Mouse (Mus musculus) frontal cortex, adult (tissue): ENCODE measurements around the gene Cnpy1.

Source experiments
- ATAC-seq: cut with Nextera tagmentation; 2 replicates; pipeline ENCODE4 v1.9.2; 2017; ENCODE audit warnings: mild to moderate bottlenecking, moderate library complexity, mixed read lengths; ENCODE audit not compliant: low TSS enrichment

Gene Cnpy1

GRCm38 (mm10) chr5:28239829-28240228, 5.8 kb downstream of the Cnpy1 start:
- ATAC-seq: no peak

GRCm38 (mm10) chr5:28238876-28239275, 6.7 kb downstream of the Cnpy1 start:
- ATAC-seq: no peak

- ATAC-seq: no peak
Measured at GRCm38 (mm10) chr5:28238152-28238551, 7.5 kb downstream of the Cnpy1 start.

GRCm38 (mm10) chr5:28237715-28238114, 7.9 kb downstream of the Cnpy1 start:
- no peak for ATAC-seq

- no peak for ATAC-seq
Measured at GRCm38 (mm10) chr5:28237055-28237454, 8.6 kb downstream of the Cnpy1 start.

- ATAC-seq: no peak
Measured at GRCm38 (mm10) chr5:28236098-28236497, 9.5 kb downstream of the Cnpy1 start.

GRCm38 (mm10) chr5:28232101-28232500, 13.5 kb downstream of the Cnpy1 start:
- no peak for ATAC-seq

- ATAC-seq: no peak
Measured at GRCm38 (mm10) chr5:28219596-28219995, 26.0 kb downstream of the Cnpy1 start.

GRCm38 (mm10) chr5:28213441-28213840, 32.2 kb downstream of the Cnpy1 start:
- ATAC-seq: no peak

- no peak for ATAC-seq
Measured at GRCm38 (mm10) chr5:28211651-28212310, 33.8 kb downstream of the Cnpy1 start.

GRCm38 (mm10) chr5:28210591-28211550, 34.7 kb downstream of the Cnpy1 start:
- no peak for ATAC-seq

GRCm38 (mm10) chr5:28209549-28210431, 35.8 kb downstream of the Cnpy1 start:
- no peak for ATAC-seq

GRCm38 (mm10) chr5:28208726-28209520, 36.7 kb downstream of the Cnpy1 start:
- ATAC-seq: no peak

- ATAC-seq: no peak
Measured at GRCm38 (mm10) chr5:28207043-28207442, 38.6 kb downstream of the Cnpy1 start.

GRCm38 (mm10) chr5:28206448-28206847, 39.2 kb downstream of the Cnpy1 start:
- ATAC-seq: no peak

GRCm38 (mm10) chr5:28204678-28205077, 40.9 kb downstream of the Cnpy1 start:
- no peak for ATAC-seq

- ATAC-seq: no peak
Measured at GRCm38 (mm10) chr5:28203086-28203485, 42.5 kb downstream of the Cnpy1 start.

- ATAC-seq: no peak
Measured at GRCm38 (mm10) chr5:28199089-28199873, 46.3 kb downstream of the Cnpy1 start.

GRCm38 (mm10) chr5:28195473-28195872, 50.1 kb downstream of the Cnpy1 start:
- no peak for ATAC-seq

GRCm38 (mm10) chr5:28192099-28192454, 53.5 kb downstream of the Cnpy1 start:
- ATAC-seq: no peak
